Mouse (Mus musculus): Measurements from ENCODE around the gene Srl. TPM values are rescaled to one million over a fixed set of nuclear protein-coding genes. Genes with fewer than 3 reads are reported as not detected.

Gene Srl
- total RNA-seq, 2 experiments from 2014 or later = 1,026 to 1,225 TPM

GRCm38 (mm10) chr16:4446395-4446794 lies 95.2 kb downstream of the Srl start:
- Histone ChIP-seq H3K27ac (no peak overlapping the region), H3K4me3 (no peak overlapping the region)
- no peak for DNase-seq
- no peak for TF ChIP-seq CTCF (IDR thresholded peaks at IDR 0.05)
- intact Hi-C loops (cut with DNase I) = loop anchor here (1.0 kb wide), 1 partner anchor 15 kb away; no protein-coding TSS in a partner anchor

GRCm38 (mm10) chr16:4444378-4444777 lies 97.2 kb downstream of the Srl start:
- no peak for TF ChIP-seq CTCF (IDR thresholded peaks at IDR 0.05)
- H3K27ac ChIP-seq = peak overlapping the region; percentile 32
- intact Hi-C loops (cut with DNase I) = no loop called here

GRCm38 (mm10) chr16:4439302-4440066 lies 102.1 kb downstream of the Srl start:
- Histone ChIP-seq H3K27ac (no peak overlapping the region), H3K4me3 (no peak overlapping the region)
- intact Hi-C loops (cut with DNase I) = no loop called here
- no peak for TF ChIP-seq CTCF (IDR thresholded peaks at IDR 0.05)
- DNase-seq = no peak

More at GRCm38 (mm10) chr16:4444378-4444777, 97.2 kb downstream of the Srl start:
- DNase-seq = no peak
- H3K4me3 ChIP-seq = no peak overlapping the region

- Histone ChIP-seq H3K27ac (no peak overlapping the region), H3K4me3 (no peak overlapping the region)
- TF ChIP-seq CTCF (IDR thresholded peaks at IDR 0.05) = no peak
- DNase-seq = no peak
- intact Hi-C loops (cut with DNase I) = no loop called here
Observed at GRCm38 (mm10) chr16:4436738-4437137, 104.9 kb downstream of the Srl start.

- Histone ChIP-seq H3K27ac (no peak overlapping the region), H3K4me3 (no peak overlapping the region)
- intact Hi-C loops (cut with DNase I) = no loop called here
- no peak for DNase-seq
- no peak for TF ChIP-seq CTCF (IDR thresholded peaks at IDR 0.05)
Observed at GRCm38 (mm10) chr16:4435371-4435770, 106.2 kb downstream of the Srl start.

GRCm38 (mm10) chr16:4431841-4432240 lies 109.8 kb downstream of the Srl start:
- H3K4me3 ChIP-seq = no peak overlapping the region
- intact Hi-C loops (cut with DNase I) = no loop called here
- DNase-seq = no peak
- H3K27ac ChIP-seq = no peak overlapping the region
- no peak for TF ChIP-seq CTCF (IDR thresholded peaks at IDR 0.05)

GRCm38 (mm10) chr16:4431013-4431412 lies 110.6 kb downstream of the Srl start:
- intact Hi-C loops (cut with DNase I) = no loop called here
- no peak overlapping the region for H3K27ac ChIP-seq
- TF ChIP-seq CTCF (IDR thresholded peaks at IDR 0.05) = no peak
- no peak for DNase-seq
- H3K4me3 ChIP-seq = no peak overlapping the region

GRCm38 (mm10) chr16:4430232-4430631 lies 111.4 kb downstream of the Srl start:
- no peak overlapping the region for H3K4me3 ChIP-seq
- H3K27ac ChIP-seq = no peak overlapping the region
- intact Hi-C loops (cut with DNase I) = no loop called here
- no peak for TF ChIP-seq CTCF (IDR thresholded peaks at IDR 0.05)
- DNase-seq = no peak

Other genes starting within 250 kb of the Srl start
- 10 to 100 TPM; 33.2 to 52.2 TPM for gene Adcy9, start 121.3 kb downstream of the Srl start, total RNA-seq (2021)
- gene Tfap4, start 18.0 kb upstream of the Srl start, total RNA-seq (2021) = 1 to 10 TPM; 3.0 to 5.1 TPM
- gene Glis2, start 52.9 kb upstream of the Srl start, total RNA-seq (2021) = 1 to 10 TPM; 5.2 to 6.9 TPM
- gene Pam16, start 83.2 kb upstream of the Srl start, total RNA-seq (2021) = 100 to 1,000 TPM in 1 of 2 experiments, 10 to 100 TPM in 1; 97.4 to 112 TPM
- gene Vasn, start 98.1 kb upstream of the Srl start, total RNA-seq (2021) = 1 to 10 TPM; 4.8 to 6.0 TPM
- gene Dnaja3, start 98.2 kb upstream of the Srl start, total RNA-seq (2021) = 100 to 1,000 TPM in 1 of 2 experiments, 10 to 100 TPM in 1; 86.4 to 110 TPM
- 10 to 100 TPM; 12.1 to 13.6 TPM for gene Coro7, start 138.0 kb upstream of the Srl start, total RNA-seq (2021)
- gene Nmral1, start 177.5 kb upstream of the Srl start, total RNA-seq (2021) = 1 to 10 TPM; 2.6 to 3.7 TPM
- 10 to 100 TPM; 35.4 to 43.6 TPM for gene Hmox2, start 184.5 kb upstream of the Srl start, total RNA-seq (2021)
- gene Cdip1, start 248.5 kb upstream of the Srl start, total RNA-seq (2021) = 10 to 100 TPM; 69.3 to 82.9 TPM